Mouse (Mus musculus) kidney, embryonic 16.5 days (tissue): ENCODE data around the gene Naa38. TPM values are rescaled to one million over a fixed set of nuclear protein-coding genes. Genes with fewer than 3 reads are reported as not detected.
A peak's percentile ranks its signal among the peaks of the same experiment; 100 is the strongest.
"Not testable (repeated sequence)": the region's sequence is repeated elsewhere in the genome, so short reads cannot be mapped to it uniquely, and the experiment has no call there.

Source experiments
- ATAC-seq: fragments of 200-750 bp; cut with Nextera tagmentation; 2 replicates; pipeline ENCODE4 v1.8.0; 2017; ENCODE audit warnings: moderate TSS enrichment; ENCODE audit not compliant: low FRiP score, low TSS enrichment
- H3K27ac ChIP-seq: fragments of 300-500 bp; sonication (generic); 2 replicates; pipeline ENCODE4 v1.5.1; 2014; ENCODE audit warnings: low read length
- H3K27me3 ChIP-seq: fragments of 300-500 bp; sonication (generic); 2 replicates; pipeline ENCODE4 v1.6.1; 2014; ENCODE audit warnings: low read length, control low read depth, mixed read lengths; ENCODE audit not compliant: insufficient read depth
- H3K36me3 ChIP-seq: fragments of 300-500 bp; sonication (generic); 2 replicates; pipeline ENCODE4 v1.6.1; 2014; ENCODE audit warnings: low read length, control low read depth, mixed read lengths; ENCODE audit not compliant: insufficient read depth
- H3K4me1 ChIP-seq: fragments of 300-500 bp; sonication (generic); 2 replicates; pipeline ENCODE4 v1.6.1; 2014; ENCODE audit warnings: low read length, control low read depth, mixed read lengths; ENCODE audit not compliant: insufficient read depth
- H3K4me2 ChIP-seq: fragments of 300-500 bp; sonication (generic); replicated peaks from 2 replicates; pipeline ENCODE4 v1.6.1; 2014; ENCODE audit warnings: low read depth, low read length
- H3K4me3 ChIP-seq: fragments of 300-500 bp; sonication (generic); 2 replicates; pipeline ENCODE4 v1.5.1; 2014; ENCODE audit warnings: mild to moderate bottlenecking, low read length
- H3K9ac ChIP-seq: fragments of 300-500 bp; sonication (generic); replicated peaks from 2 replicates; pipeline ENCODE4 v1.6.1; 2014; ENCODE audit warnings: low read length
- H3K9me3 ChIP-seq: fragments of 300-500 bp; sonication (generic); 2 replicates; pipeline ENCODE4 v1.6.1; 2016; ENCODE audit warnings: low read length, control low read depth
- WGBS: fragments of 180-500 bp; shearing (Covaris S2); extraction: QIAGEN DNeasy Blood & Tissue Kit; methylation state at CpG from one replicate; pipeline ENCODE4 v1.1.7; 2014; 5-methylcytosine and 5-hydroxymethylcytosine counted together
- polyA plus RNA-seq: library from polyadenylated mRNA; unstranded; fragments of >200 nt; fragmentation: Nextera tagmentation; extraction: Ambion mirVana; gene quantifications from 2 replicates; pipeline ENCODE4 v1.2.1, GENCODE M21; 2015

Naa38 gene
- polyA plus RNA-seq, 1 experiment from 2014 or later: 150 TPM

- Histone ChIP-seq H3K4me3 (no peak overlapping the region), H3K4me2 (no peak overlapping the region), H3K9me3 (no peaks in the 10 kb centered on the region), H3K27ac (no peak overlapping the region), H3K4me1 (peaks cover 8% of the 10 kb centered on the region; the same call in 1 of the 2 replicates), H3K9ac (no peak overlapping the region; the same call in 1 of the 2 replicates), H3K36me3 (0 out of 2 replicates have a peak, but pooled peaks cover 2% of the 10 kb centered on the region), H3K27me3 (no peaks in the 10 kb centered on the region)
- WGBS: 54% methylated on average over 14 of the region's 14 CpGs
- no peak for ATAC-seq
Observed at GRCm38 (mm10) chr11:69389531-69390399, 5.5 kb upstream of the Naa38 start.

- peaks cover 8% of the 10 kb centered on the region; the same call in 1 of the 2 replicates for H3K4me1 ChIP-seq
- H3K9me3 ChIP-seq: no peaks in the 10 kb centered on the region
- no peak overlapping the region; the same call in 1 of the 2 replicates for H3K9ac ChIP-seq
- 47% methylated on average over 10 of the region's 10 CpGs for WGBS
- 0 out of 2 replicates have a peak, but pooled peaks cover 2% of the 10 kb centered on the region for H3K36me3 ChIP-seq
- no peaks in the 10 kb centered on the region for H3K27me3 ChIP-seq
- no peak overlapping the region for H3K4me2 ChIP-seq
- H3K27ac ChIP-seq: no peak overlapping the region
- no peak overlapping the region for H3K4me3 ChIP-seq
- ATAC-seq: no peak
Observed at GRCm38 (mm10) chr11:69390400-69391034, 4.8 kb upstream of the Naa38 start.

GRCm38 (mm10) chr11:69394591-69395167 lies 608 bp upstream of the Naa38 start:
- Histone ChIP-seq H3K4me2 (peak overlapping the region; percentile 80), H3K4me3 (peak overlapping the region; percentile 82), H3K27ac (peak overlapping the region; percentile 99), H3K9ac (peak overlapping the region; percentile 83), H3K4me1 (peaks cover 41% of the 10 kb centered on the region)
- H3K36me3 ChIP-seq, H3K27me3 ChIP-seq, H3K9me3 ChIP-seq: not testable (repeated sequence)
- ATAC-seq: peak; percentile 4; the same call in 1 of the 2 replicates
- WGBS: under 1% methylated on average over 31 of the region's 31 CpGs

- Histone ChIP-seq H3K27ac (peak overlapping the region; percentile 99), H3K36me3 (peaks cover 16% of the 10 kb centered on the region), H3K4me3 (peak overlapping the region; percentile 82), H3K9ac (peak overlapping the region; percentile 98), H3K4me1 (peaks cover 43% of the 10 kb centered on the region), H3K9me3 (no peaks in the 10 kb centered on the region), H3K27me3 (no peaks in the 10 kb centered on the region), H3K4me2 (peak overlapping the region; percentile 80)
- WGBS: under 1% methylated on average over 48 of the region's 48 CpGs
- ATAC-seq: peak; percentile 88
Observed at GRCm38 (mm10) chr11:69395634-69396373, 517 bp downstream of the Naa38 start.

- Histone ChIP-seq H3K9me3 (no peaks in the 10 kb centered on the region), H3K4me1 (peaks cover 43% of the 10 kb centered on the region), H3K4me2 (peak overlapping the region; percentile 80), H3K9ac (peak overlapping the region; percentile 98), H3K4me3 (peak overlapping the region; percentile 82), H3K27me3 (no peaks in the 10 kb centered on the region), H3K36me3 (peaks cover 24% of the 10 kb centered on the region), H3K27ac (peak overlapping the region; percentile 99)
- WGBS: 28% methylated on average over 11 of the region's 11 CpGs
- ATAC-seq: no peak
Observed at GRCm38 (mm10) chr11:69396772-69397171, 1.5 kb downstream of the Naa38 start.

- Histone ChIP-seq H3K36me3 (peaks cover 28% of the 10 kb centered on the region), H3K27me3 (no peaks in the 10 kb centered on the region), H3K27ac (peak overlapping the region; percentile 99), H3K9me3 (no peaks in the 10 kb centered on the region), H3K4me1 (peaks cover 43% of the 10 kb centered on the region), H3K9ac (peak overlapping the region; percentile 98), H3K4me3 (peak overlapping the region; percentile 82), H3K4me2 (peak overlapping the region; percentile 80)
- 17% methylated on average over 24 of the region's 24 CpGs for WGBS
- ATAC-seq: no peak
Observed at GRCm38 (mm10) chr11:69397581-69398057, 2.3 kb downstream of the Naa38 start.

GRCm38 (mm10) chr11:69398059-69398458 lies 2.8 kb downstream of the Naa38 start, which contains the start of gene Tmem88:
TSS of gene Tmem88 (minus strand) at chr11:69398234.
- 10% methylated on average over 16 of the region's 16 CpGs for WGBS
- Histone ChIP-seq H3K9ac (peak within 1 kb of the TSS; percentile 98), H3K9me3 (no peaks in the 10 kb centered on the region), H3K4me2 (peak within 1 kb of the TSS; percentile 80), H3K27me3 (no peaks in the 10 kb centered on the region), H3K27ac (peak within 1 kb of the TSS; percentile 99), H3K36me3 (peaks cover 28% of the 10 kb centered on the region), H3K4me3 (peak within 1 kb of the TSS; percentile 82), H3K4me1 (peaks cover 43% of the 10 kb centered on the region)
- no peak for ATAC-seq

- H3K9me3 ChIP-seq: no peaks in the 10 kb centered on the region
- no peak overlapping the region for H3K27ac ChIP-seq
- H3K36me3 ChIP-seq: peaks cover 33% of the 10 kb centered on the region
- no peak for ATAC-seq
- no peaks in the 10 kb centered on the region for H3K27me3 ChIP-seq
- H3K9ac ChIP-seq: peak overlapping the region; percentile 98; the same call in 1 of the 2 replicates
- peak overlapping the region; percentile 82; the same call in 1 of the 2 replicates for H3K4me3 ChIP-seq
- H3K4me1 ChIP-seq: peaks cover 43% of the 10 kb centered on the region
- 40% methylated on average over 21 of the region's 21 CpGs for WGBS
- peak overlapping the region; percentile 80 for H3K4me2 ChIP-seq
Observed at GRCm38 (mm10) chr11:69398486-69399200, 3.4 kb downstream of the Naa38 start.
